ENCODE assay signal across 11 mouse cellular contexts in genomic region chr12:49649104-49650063, GRCm38 (mm10).
DNase-seq lines count a peak whose midpoint lies in the region; ATAC-seq lines count a peak whose summit lies in the region.
"Had no signal": no experiment of that assay in that cellular context is flagged by ENCODE, and none has a peak within 500 bp of the region (broad histone marks: within the 10 kb centered on the region; RNA-seq: fewer than 3 reads in every experiment).

No protein-coding gene starts in this region.

- no peak overlapping the region for H3K4me3 ChIP-seq in hindbrain, embryonic 11.5 days (ENCODE audit: low read depth, low read length)
- H3K4me3 ChIP-seq in hindbrain, embryonic 10.5 days, result no peak overlapping the region
- H3K4me3 ChIP-seq in forebrain, embryonic 12.5 days (replicated peaks), result no peak overlapping the region
- H3K4me3 ChIP-seq: heart, adult 2 months had no signal

- no peaks in the 10 kb centered on the region for H3K36me3 ChIP-seq in hindbrain, embryonic 11.5 days (ENCODE audit: control insufficient read depth, insufficient read depth, low read length)
- H3K36me3 ChIP-seq in hindbrain, embryonic 10.5 days, result no peaks in the 10 kb centered on the region
- no peaks in the 10 kb centered on the region for H3K36me3 ChIP-seq in forebrain, embryonic 12.5 days (replicated peaks)

- 33% methylated on average over 3 of the region's 3 CpGs for WGBS in hindbrain, embryonic 11.5 days
- WGBS in hindbrain, embryonic 10.5 days, result 29% methylated on average over 3 of the region's 3 CpGs
- WGBS in forebrain, embryonic 12.5 days, result 28% methylated on average over 3 of the region's 3 CpGs

- H3K9ac ChIP-seq in hindbrain, embryonic 11.5 days (ENCODE audit: low read depth, low read length), result no peak overlapping the region
- H3K9ac ChIP-seq in forebrain, embryonic 12.5 days, result no peak overlapping the region

- H3K4me2 ChIP-seq in hindbrain, embryonic 11.5 days (replicated peaks; ENCODE audit: low read depth, low read length), result no peak overlapping the region
- H3K4me2 ChIP-seq in forebrain, embryonic 12.5 days, result no peak overlapping the region

- H3K9me3 ChIP-seq in hindbrain, embryonic 11.5 days (ENCODE audit: control insufficient read depth, low read length), result no peaks in the 10 kb centered on the region
- no peaks in the 10 kb centered on the region for H3K9me3 ChIP-seq in hindbrain, embryonic 10.5 days
- no peaks in the 10 kb centered on the region for H3K9me3 ChIP-seq in forebrain, embryonic 12.5 days

- intact Hi-C loops in left cerebral cortex, postnatal 4 days (cut with DNase I), result no loop called here

- H3K27ac ChIP-seq in hindbrain, embryonic 11.5 days (ENCODE audit: low read depth, low read length), result no peak overlapping the region
- H3K27ac ChIP-seq in hindbrain, embryonic 10.5 days, result no peak overlapping the region
- H3K27ac ChIP-seq in forebrain, embryonic 12.5 days, result no peak overlapping the region
- H3K27ac ChIP-seq: heart, adult 2 months had no signal

- H3K4me1 ChIP-seq in hindbrain, embryonic 11.5 days (replicated peaks; ENCODE audit: control insufficient read depth, insufficient read depth, low read length), result no peaks in the 10 kb centered on the region
- peaks cover 3% of the 10 kb centered on the region for H3K4me1 ChIP-seq in hindbrain, embryonic 10.5 days (replicated peaks)
- peaks cover 8% of the 10 kb centered on the region for H3K4me1 ChIP-seq in forebrain, embryonic 12.5 days

- peak; percentile 51; the same call in 1 of the 2 replicates for ATAC-seq in hindbrain, embryonic 11.5 days (ENCODE audit: low FRiP score)
- ATAC-seq in forebrain, embryonic 12.5 days (ENCODE audit: low FRiP score), result peak; percentile 79; the same call in 1 of the 2 replicates
- ATAC-seq in granulocyte monocyte progenitor cell, adult 5-6 weeks (replicated peaks; ENCODE audit: poor library complexity, severe bottlenecking), result no peak
- ATAC-seq: Patski had no signal

- DNase-seq in hindbrain, embryonic 11.5 days (ENCODE audit: low spot score), result no peak
- no peak for DNase-seq in hindbrain, embryonic 10.5 days (ENCODE audit: low spot score)
- DNase-seq in left cerebral cortex, postnatal 4 days, result peak; percentile 21
- DNase-seq in right cerebral cortex, postnatal 10 days (ENCODE audit: low spot score in 2 of 2), result peak; percentile 38 to 58
- no peak for DNase-seq in thymus, postnatal 0 days (ENCODE audit: low spot score)
- DNase-seq in yolk sac, embryonic 10.5 days (ENCODE audit: low spot score), result no peak
- DNase-seq: heart, adult 2 months; lung, postnatal 14 days had no signal

- no peaks in the 10 kb centered on the region for H3K27me3 ChIP-seq in hindbrain, embryonic 11.5 days (ENCODE audit: control insufficient read depth, insufficient read depth, low read length)
- no peaks in the 10 kb centered on the region for H3K27me3 ChIP-seq in hindbrain, embryonic 10.5 days (ENCODE audit: insufficient read depth, poor library complexity, severe bottlenecking)
- H3K27me3 ChIP-seq in forebrain, embryonic 12.5 days, result no peaks in the 10 kb centered on the region
- H3K27me3 ChIP-seq: Patski had no signal

Comparison
In these comparisons a context has a peak if more than half of its experiments do, and no peak if none do; other contexts are left out.
1. DNase-seq: peak in left cerebral cortex, postnatal 4 days (single experiment) and right cerebral cortex, postnatal 10 days (2 of 2); none in hindbrain, embryonic 11.5 days (single experiment), hindbrain, embryonic 10.5 days (single experiment), thymus, postnatal 0 days (single experiment) and yolk sac, embryonic 10.5 days (single experiment).